Comparison of ENCODE assay signal across 36 mouse cellular contexts in the genomic region with DNA sequence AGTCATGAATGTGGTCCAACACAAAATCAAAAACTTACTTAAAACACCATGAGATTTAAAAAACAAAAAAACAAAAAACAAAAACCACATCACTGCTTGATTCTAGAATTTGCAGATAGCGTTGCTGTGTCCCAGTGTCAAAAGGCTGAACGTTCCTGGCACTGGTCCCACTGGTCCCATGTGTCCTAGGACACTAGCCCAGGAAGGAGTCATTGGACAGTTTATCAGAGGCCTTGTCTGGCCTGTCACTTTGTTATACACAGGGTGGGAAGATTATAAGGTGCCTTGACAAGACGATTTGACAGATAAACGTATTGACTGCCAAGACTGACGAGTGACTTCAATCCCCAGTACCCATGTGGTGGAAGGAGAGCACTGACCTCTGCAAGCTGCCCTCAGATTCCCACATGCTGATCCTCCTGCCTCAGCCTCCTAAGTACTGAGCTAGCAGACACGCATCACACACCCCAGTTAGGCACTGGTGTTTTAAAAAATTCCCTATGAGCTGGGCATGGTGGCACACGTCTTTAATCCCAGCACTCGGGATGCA. TPM values are rescaled to one million over a fixed set of nuclear protein-coding genes. Genes with fewer than 3 reads are reported as not detected.
DNase-seq lines count a peak whose midpoint lies in the region; ATAC-seq lines count a peak whose summit lies in the region.
"Had no signal": no experiment of that assay in that cellular context is flagged by ENCODE, and none has a peak within 500 bp of the region (broad histone marks: within the 10 kb centered on the region; RNA-seq: fewer than 3 reads in every experiment).

No protein-coding gene starts in this region.

- H3K27me3 ChIP-seq in heart, embryonic 12.5 days (replicated peaks) = no peaks in the 10 kb centered on the region
- H3K27me3 ChIP-seq: embryonic facial prominence, embryonic 12.5 days; limb, embryonic 15.5 days; liver, embryonic 13.5 days; midbrain, embryonic 15.5 days; neural tube, embryonic 15.5 days; Patski had no signal

- no peaks in the 10 kb centered on the region for H3K36me3 ChIP-seq in heart, embryonic 12.5 days
- H3K36me3 ChIP-seq: embryonic facial prominence, embryonic 12.5 days; limb, embryonic 10.5 days; limb, embryonic 15.5 days; liver, embryonic 13.5 days; midbrain, embryonic 15.5 days; neural tube, embryonic 15.5 days had no signal

- no peak overlapping the region for H3K9ac ChIP-seq in heart, embryonic 12.5 days
- H3K9ac ChIP-seq: embryonic facial prominence, embryonic 12.5 days; hindbrain, embryonic 14.5 days; limb, embryonic 15.5 days; liver, embryonic 13.5 days; midbrain, embryonic 15.5 days; neural tube, embryonic 15.5 days had no signal

- H3K4me2 ChIP-seq in heart, embryonic 12.5 days = no peak overlapping the region
- H3K4me2 ChIP-seq: embryonic facial prominence, embryonic 12.5 days; hindbrain, embryonic 14.5 days; limb, embryonic 15.5 days; liver, embryonic 13.5 days; midbrain, embryonic 15.5 days; neural tube, embryonic 15.5 days had no signal

- H3K4me1 ChIP-seq in heart, embryonic 12.5 days (replicated peaks) = no peaks in the 10 kb centered on the region
- H3K4me1 ChIP-seq: embryonic facial prominence, embryonic 12.5 days; limb, embryonic 10.5 days; limb, embryonic 15.5 days; liver, embryonic 13.5 days; midbrain, embryonic 15.5 days; neural tube, embryonic 15.5 days had no signal

- H3K27ac ChIP-seq in heart, embryonic 12.5 days (ENCODE audit: poor library complexity, severe bottlenecking) = no peak overlapping the region
- H3K27ac ChIP-seq: embryonic facial prominence, embryonic 12.5 days; hindbrain, embryonic 14.5 days; limb, embryonic 10.5 days; limb, embryonic 15.5 days; liver, embryonic 13.5 days; macrophage; midbrain, embryonic 15.5 days; neural tube, embryonic 15.5 days; stomach, postnatal 0 days had no signal

- no peaks in the 10 kb centered on the region for H3K9me3 ChIP-seq in heart, embryonic 12.5 days (replicated peaks)
- H3K9me3 ChIP-seq: embryonic facial prominence, embryonic 12.5 days; limb, embryonic 10.5 days; limb, embryonic 15.5 days; liver, embryonic 13.5 days; midbrain, embryonic 15.5 days; neural tube, embryonic 15.5 days had no signal

- 70% methylated on average over 8 of the region's 8 CpGs for WGBS in heart, embryonic 12.5 days

- H3K4me3 ChIP-seq in heart, embryonic 12.5 days = no peak overlapping the region
- H3K4me3 ChIP-seq: embryonic facial prominence, embryonic 12.5 days; limb, embryonic 10.5 days; limb, embryonic 15.5 days; liver, embryonic 13.5 days; midbrain, embryonic 15.5 days; neural tube, embryonic 15.5 days had no signal

- peak; percentile 32 for DNase-seq in adrenal gland, postnatal 14 days
- DNase-seq in adrenal gland, adult 8-10 months = no peak
- peak; percentile 80 to 81 for DNase-seq in heart, adult 18-20 months
- peak; percentile 32 for DNase-seq in adipocyte (ENCODE audit: low spot score)
- DNase-seq in heart, postnatal 4 days = peak; percentile 38
- DNase-seq in spleen, postnatal 36 days (ENCODE audit: low spot score in 2 of 2) = no peak
- DNase-seq: cerebellum, adult 11-12 months; cerebellum, adult 9-11 months; embryo, embryonic 11 days; kidney, adult 9 months; kidney, postnatal 10 days; layer of hippocampus, postnatal 36 days; liver, embryonic 13.5 days; lung, adult 18-20 months; spleen, adult 18-20 months; thymus, adult 18-20 months; thymus, postnatal 25 days had no signal

- no peak for ATAC-seq in heart, embryonic 12.5 days (ENCODE audit: insufficient number of reproducible peaks, low FRiP score)
- ATAC-seq: forebrain, embryonic 14.5 days; intestine, postnatal 0 days; lung, postnatal 0 days; midbrain, embryonic 15.5 days; Patski had no signal

RNA-seq across cellular contexts. Expression of a gene that starts 12.3 kb away (rescaled TPM):
- 3.3 and 4.1 TPM in 2 replicates for total RNA-seq in adrenal gland, postnatal 14 days (2021)
- 10 to 100 TPM; 13.0 to 17.1 (median 14.1) TPM for total RNA-seq in adrenal gland, adult 8-10 months (2022)
- total RNA-seq in heart, adult 18-20 months (2021) = 100 to 1,000 TPM; 239 to 298 TPM
- 1.3 and 1.5 TPM in 2 replicates for polyA plus RNA-seq in heart, embryonic 12.5 days (2016; fragmentation: Nextera tagmentation; extraction: Ambion mirVana)
- 10 to 100 TPM; 15.4 to 16.6 TPM for total RNA-seq in heart, postnatal 4 days (2021)
- total RNA-seq: MEL had no signal
- polyA plus RNA-seq: macrophage, Patski had no signal

RNA-seq across cellular contexts. Expression of a gene that starts 17.7 kb away (rescaled TPM):
- total RNA-seq in adrenal gland, postnatal 14 days (2021) = not detected in 2 replicates
- under 1 TPM in 1 of 4 experiments, not detected in 3; 0.14 TPM for total RNA-seq in adrenal gland, adult 8-10 months (2022)
- total RNA-seq in heart, adult 18-20 months (2021) = not detected
- not detected in 2 replicates for polyA plus RNA-seq in heart, embryonic 12.5 days (2016; fragmentation: Nextera tagmentation; extraction: Ambion mirVana)
- not detected for total RNA-seq in heart, postnatal 4 days (2021)
- total RNA-seq: gastrocnemius, adult 8-10 months; granulocyte monocyte progenitor cell, adult 5-6 weeks; heart, postnatal 10 days; megakaryocyte-erythroid progenitor cell, adult 5-6 weeks; MEL had no signal
- polyA plus RNA-seq: embryonic facial prominence, embryonic 12.5 days; forebrain, embryonic 14.5 days; intestine, postnatal 0 days; large intestine, adult 2 months; limb, embryonic 10.5 days; liver, embryonic 13.5 days; macrophage; midbrain, embryonic 15.5 days; Patski; stomach, postnatal 0 days had no signal

RNA-seq across cellular contexts. Expression of a gene that starts 26.7 kb away (rescaled TPM):
- total RNA-seq in adrenal gland, postnatal 14 days (2021) = 3.5 and 10.0 TPM in 2 replicates
- total RNA-seq in adrenal gland, adult 8-10 months (2022) = 1 to 10 TPM; 2.5 to 4.6 (median 3.9) TPM
- 1 to 10 TPM; 2.9 to 3.8 TPM for total RNA-seq in heart, adult 18-20 months (2021)
- 0.09 TPM in 1 of 2 replicates, not detected in the other for polyA plus RNA-seq in heart, embryonic 12.5 days (2016; fragmentation: Nextera tagmentation; extraction: Ambion mirVana)
- total RNA-seq in heart, postnatal 4 days (2021) = 1 to 10 TPM; 1.6 to 1.7 TPM
- total RNA-seq: granulocyte monocyte progenitor cell, adult 5-6 weeks; megakaryocyte-erythroid progenitor cell, adult 5-6 weeks; MEL had no signal
- polyA plus RNA-seq: embryonic facial prominence, embryonic 12.5 days; forebrain, embryonic 14.5 days; hindbrain, embryonic 14.5 days; limb, embryonic 10.5 days; limb, embryonic 15.5 days; macrophage; midbrain, embryonic 15.5 days; stomach, postnatal 0 days had no signal

RNA-seq across cellular contexts. Expression of a gene that starts 47.0 kb away (rescaled TPM):
- total RNA-seq in adrenal gland, postnatal 14 days (2021) = not detected in 2 replicates
- total RNA-seq in adrenal gland, adult 8-10 months (2022) = not detected
- total RNA-seq in heart, adult 18-20 months (2021) = not detected
- not detected in 2 replicates for polyA plus RNA-seq in heart, embryonic 12.5 days (2016; fragmentation: Nextera tagmentation; extraction: Ambion mirVana)
- not detected for total RNA-seq in heart, postnatal 4 days (2021)
- total RNA-seq: granulocyte monocyte progenitor cell, adult 5-6 weeks; heart, postnatal 10 days; layer of hippocampus, postnatal 36 days; megakaryocyte-erythroid progenitor cell, adult 5-6 weeks; MEL had no signal
- polyA plus RNA-seq: embryonic facial prominence, embryonic 12.5 days; forebrain, embryonic 14.5 days; hindbrain, embryonic 14.5 days; intestine, postnatal 0 days; large intestine, adult 2 months; limb, embryonic 10.5 days; limb, embryonic 15.5 days; liver, embryonic 13.5 days; lung, postnatal 0 days; macrophage; midbrain, embryonic 15.5 days; neural tube, embryonic 15.5 days; Patski; stomach, postnatal 0 days had no signal

RNA-seq across cellular contexts. Expression of a gene that starts 55.4 kb away (rescaled TPM):
- total RNA-seq in adrenal gland, postnatal 14 days (2021) = 2.6 and 7.3 TPM in 2 replicates
- total RNA-seq in adrenal gland, adult 8-10 months (2022) = 1 to 10 TPM in 3 of 4 experiments, under 1 TPM in 1; 0.87 to 3.2 (median 2.0) TPM
- total RNA-seq in heart, adult 18-20 months (2021) = 1 to 10 TPM in 1 of 2 experiments, under 1 TPM in 1; 0.10 to 9.8 TPM
- 0.72 and 1.3 TPM in 2 replicates for polyA plus RNA-seq in heart, embryonic 12.5 days (2016; fragmentation: Nextera tagmentation; extraction: Ambion mirVana)
- total RNA-seq in heart, postnatal 4 days (2021) = 1 to 10 TPM; 2.7 to 3.3 TPM
- total RNA-seq: gastrocnemius, adult 8-10 months; MEL had no signal
- polyA plus RNA-seq: limb, embryonic 10.5 days had no signal

Comparison
In these comparisons a context has a peak if more than half of its experiments do, and no peak if none do; other contexts are left out.
1. DNase-seq: peak in adrenal gland, postnatal 14 days (single experiment), heart, adult 18-20 months (2 of 2), adipocyte (single experiment) and heart, postnatal 4 days (single experiment); none in adrenal gland, adult 8-10 months (single experiment) and spleen, postnatal 36 days (0 of 2).
2. RNA of a gene that starts 12.3 kb away (total RNA-seq): 239 to 298 TPM in heart, adult 18-20 months; 15.4 to 16.6 TPM in heart, postnatal 4 days, 13.0 to 17.1 TPM in adrenal gland, adult 8-10 months and 3.3 to 4.1 TPM in adrenal gland, postnatal 14 days; every median in the first group is over 10 times any median in the second.